ENCODE assay signal across 14 mouse cellular contexts in genomic region chr5:120512911-120513555, GRCm38 (mm10). TPM values are rescaled to one million over a fixed set of nuclear protein-coding genes. Genes with fewer than 3 reads are reported as not detected.
DNase-seq lines count a peak whose midpoint lies in the region; ATAC-seq and TF ChIP-seq lines count a peak whose summit lies in the region.
"Had no signal": no experiment of that assay in that cellular context is flagged by ENCODE, and none has a peak within 500 bp of the region (broad histone marks: within the 10 kb centered on the region; RNA-seq: fewer than 3 reads in every experiment).

No protein-coding gene starts in this region.

- WGBS in midbrain, embryonic 12.5 days = 34% methylated on average over 15 of the region's 15 CpGs
- 37% methylated on average over 15 of the region's 15 CpGs for WGBS in midbrain, postnatal 0 days
- 81% methylated on average over 15 of the region's 15 CpGs for WGBS in macrophage (ENCODE audit: missing documents)

- peak; percentile 62 for ATAC-seq in midbrain, embryonic 12.5 days (ENCODE audit: low FRiP score, low read depth)
- no peak for ATAC-seq in midbrain, postnatal 0 days (ENCODE audit: low FRiP score)
- ATAC-seq: forebrain, embryonic 15.5 days had no signal

- H3K79me2 ChIP-seq in macrophage (ENCODE audit: inconsistent target) = peaks cover 66% of the 10 kb centered on the region

- H3K9ac ChIP-seq in midbrain, embryonic 12.5 days (replicated peaks) = no peak overlapping the region
- H3K9ac ChIP-seq in midbrain, postnatal 0 days (replicated peaks; ENCODE audit: low read length, poor library complexity, severe bottlenecking) = no peak overlapping the region
- H3K9ac ChIP-seq: forebrain, embryonic 15.5 days had no signal

- no peak overlapping the region for H3K4me3 ChIP-seq in midbrain, embryonic 12.5 days
- H3K4me3 ChIP-seq in midbrain, postnatal 0 days (ENCODE audit: low read depth, low read length) = no peak overlapping the region
- no peak overlapping the region for H3K4me3 ChIP-seq in macrophage (ENCODE audit: inconsistent target)
- H3K4me3 ChIP-seq: forebrain, embryonic 15.5 days had no signal

- DNase-seq in embryo, embryonic 11 days = peak; percentile 32
- no peak for DNase-seq in embryo, embryonic 10.5 days (ENCODE audit: low spot score)
- no peak for DNase-seq in midbrain, postnatal 0 days (ENCODE audit: low spot score)
- peak; percentile 42 for DNase-seq in kidney, postnatal 14 days
- no peak for DNase-seq in layer of hippocampus, postnatal 25 days (ENCODE audit: extremely low spot score in 1 of 2, low spot score in 1 of 2)
- no peak for DNase-seq in urinary bladder, adult 2 months (ENCODE audit: low spot score)
- DNase-seq: retina, postnatal 1 day had no signal

- TF ChIP-seq CTCF in midbrain, postnatal 0 days (IDR thresholded peaks at IDR 0.05) = no peak

- H3K4me1 ChIP-seq in midbrain, embryonic 12.5 days = peaks cover 15% of the 10 kb centered on the region
- H3K4me1 ChIP-seq in midbrain, postnatal 0 days (ENCODE audit: insufficient read depth, low read length) = no peaks in the 10 kb centered on the region

- no peaks in the 10 kb centered on the region for H3K9me3 ChIP-seq in midbrain, embryonic 12.5 days
- H3K9me3 ChIP-seq in midbrain, postnatal 0 days (ENCODE audit: low read length) = no peaks in the 10 kb centered on the region
- H3K9me3 ChIP-seq: forebrain, embryonic 15.5 days had no signal

- H3K36me3 ChIP-seq in midbrain, embryonic 12.5 days = no peaks in the 10 kb centered on the region
- no peaks in the 10 kb centered on the region for H3K36me3 ChIP-seq in midbrain, postnatal 0 days (ENCODE audit: insufficient read depth, low read length)
- H3K36me3 ChIP-seq in macrophage (ENCODE audit: inconsistent target) = no peaks in the 10 kb centered on the region; the same call in 1 of the 2 replicates
- H3K36me3 ChIP-seq: forebrain, embryonic 15.5 days had no signal

- no peak overlapping the region for H3K4me2 ChIP-seq in midbrain, embryonic 12.5 days (replicated peaks)
- no peak overlapping the region for H3K4me2 ChIP-seq in midbrain, postnatal 0 days (ENCODE audit: low read depth, low read length, poor library complexity, severe bottlenecking)
- H3K4me2 ChIP-seq: forebrain, embryonic 15.5 days had no signal

- peaks cover 15% of the 10 kb centered on the region for H3K27me3 ChIP-seq in midbrain, embryonic 12.5 days
- peaks cover 5% of the 10 kb centered on the region; the same call in 1 of the 2 replicates for H3K27me3 ChIP-seq in midbrain, postnatal 0 days (ENCODE audit: insufficient read depth, low read length)
- H3K27me3 ChIP-seq: forebrain, embryonic 15.5 days; Patski had no signal

- H3K27ac ChIP-seq in midbrain, embryonic 12.5 days (replicated peaks) = no peak overlapping the region
- no peak overlapping the region for H3K27ac ChIP-seq in midbrain, postnatal 0 days (ENCODE audit: low read depth, low read length)
- peak overlapping the region; percentile 89; the same call in 1 of the 2 replicates for H3K27ac ChIP-seq in macrophage
- H3K27ac ChIP-seq: forebrain, embryonic 15.5 days had no signal

RNA-seq across cellular contexts. Expression of gene Slc8b1, which starts 2.1 kb away (rescaled TPM):
- 3.1 TPM in 2 replicates for polyA plus RNA-seq in midbrain, embryonic 12.5 days (2016; fragmentation: Nextera tagmentation; extraction: Ambion mirVana)
- total RNA-seq in midbrain, postnatal 0 days (2014; rRNA removed) = 1.9 and 2.1 TPM in 2 replicates
- 2.5 and 2.7 TPM in 2 replicates for polyA plus RNA-seq in midbrain, postnatal 0 days (2015; fragmentation: Nextera tagmentation; extraction: Ambion mirVana)
- total RNA-seq in macrophage (2018; cell fraction: chromatin; rRNA removed) = 100 to 1,000 TPM in 25 of 26 experiments, 10 to 100 TPM in 1; 86.6 to 485 (median 263) TPM
- 10 to 100 TPM; 34.2 to 96.4 (median 63.3) TPM for total RNA-seq in macrophage (2018; cell fraction: cytosol; rRNA removed)
- total RNA-seq in macrophage (2018; cell fraction: nucleus; rRNA removed) = 100 to 1,000 TPM in 25 of 26 experiments, 10 to 100 TPM in 1; 99.8 to 297 (median 210) TPM
- 25.5 to 66.8 TPM (median 27.4 TPM) in 3 replicates for polyA plus RNA-seq in macrophage (2018)
- total RNA-seq in layer of hippocampus, postnatal 25 days (2021) = 10 to 100 TPM in 1 of 2 experiments, 1 to 10 TPM in 1; 6.5 to 14.3 TPM
- polyA plus RNA-seq in urinary bladder, adult 2 months (2012; rRNA removed) = 28.8 and 30.9 TPM in 2 replicates

RNA-seq across cellular contexts. Expression of gene Plbd2, which starts 9.6 kb away (rescaled TPM):
- 31.5 and 36.2 TPM in 2 replicates for polyA plus RNA-seq in midbrain, embryonic 12.5 days (2016; fragmentation: Nextera tagmentation; extraction: Ambion mirVana)
- total RNA-seq in midbrain, postnatal 0 days (2014; rRNA removed) = 26.7 and 27.9 TPM in 2 replicates
- 49.9 and 52.9 TPM in 2 replicates for polyA plus RNA-seq in midbrain, postnatal 0 days (2015; fragmentation: Nextera tagmentation; extraction: Ambion mirVana)
- total RNA-seq in macrophage (2018; cell fraction: chromatin; rRNA removed) = 100 to 1,000 TPM in 6 of 26 experiments, 10 to 100 TPM in 20; 30.9 to 203 (median 69.0) TPM
- total RNA-seq in macrophage (2018; cell fraction: cytosol; rRNA removed) = 100 to 1,000 TPM in 14 of 26 experiments, 10 to 100 TPM in 12; 63.3 to 169 (median 102) TPM
- total RNA-seq in macrophage (2018; cell fraction: nucleus; rRNA removed) = 100 to 1,000 TPM in 18 of 26 experiments, 10 to 100 TPM in 8; 67.5 to 184 (median 120) TPM
- polyA plus RNA-seq in macrophage (2018) = 95.1 to 104 TPM (median 96.6 TPM) in 3 replicates
- 10 to 100 TPM; 61.5 to 70.3 TPM for total RNA-seq in layer of hippocampus, postnatal 25 days (2021)
- polyA plus RNA-seq in urinary bladder, adult 2 months (2012; rRNA removed) = 29.2 and 38.3 TPM in 2 replicates

RNA-seq across cellular contexts. Expression of gene Sds, which starts 36.7 kb away (rescaled TPM):
- polyA plus RNA-seq in midbrain, embryonic 12.5 days (2016; fragmentation: Nextera tagmentation; extraction: Ambion mirVana) = not detected in 2 replicates
- not detected in 2 replicates for total RNA-seq in midbrain, postnatal 0 days (2014; rRNA removed)
- 0.17 and 0.23 TPM in 2 replicates for polyA plus RNA-seq in midbrain, postnatal 0 days (2015; fragmentation: Nextera tagmentation; extraction: Ambion mirVana)
- total RNA-seq in macrophage (2018; cell fraction: chromatin; rRNA removed) = not detected
- not detected for total RNA-seq in macrophage (2018; cell fraction: cytosol; rRNA removed)
- not detected for total RNA-seq in macrophage (2018; cell fraction: nucleus; rRNA removed)
- polyA plus RNA-seq in macrophage (2018) = not detected in 3 replicates
- total RNA-seq in layer of hippocampus, postnatal 25 days (2021) = under 1 TPM in 1 of 2 experiments, not detected in 1; 0.22 TPM
- polyA plus RNA-seq in urinary bladder, adult 2 months (2012; rRNA removed) = not detected in 2 replicates
- total RNA-seq: common myeloid progenitor, adult 5-6 weeks had no signal
- polyA plus RNA-seq: forebrain, embryonic 15.5 days; intestine, embryonic 14.5 days; lung, embryonic 16.5 days had no signal

RNA-seq across cellular contexts. Expression of gene Sdsl, which starts 40.4 kb away (rescaled TPM):
- 6.4 and 7.5 TPM in 2 replicates for polyA plus RNA-seq in midbrain, embryonic 12.5 days (2016; fragmentation: Nextera tagmentation; extraction: Ambion mirVana)
- 3.4 and 4.4 TPM in 2 replicates for total RNA-seq in midbrain, postnatal 0 days (2014; rRNA removed)
- 5.8 and 6.0 TPM in 2 replicates for polyA plus RNA-seq in midbrain, postnatal 0 days (2015; fragmentation: Nextera tagmentation; extraction: Ambion mirVana)
- total RNA-seq in macrophage (2018; cell fraction: chromatin; rRNA removed) = not detected
- under 1 TPM in 1 of 26 experiments, not detected in 25; 0.18 TPM for total RNA-seq in macrophage (2018; cell fraction: cytosol; rRNA removed)
- not detected for total RNA-seq in macrophage (2018; cell fraction: nucleus; rRNA removed)
- not detected in 3 replicates for polyA plus RNA-seq in macrophage (2018)
- 1 to 10 TPM; 7.1 to 9.1 TPM for total RNA-seq in layer of hippocampus, postnatal 25 days (2021)
- 7.4 and 8.4 TPM in 2 replicates for polyA plus RNA-seq in urinary bladder, adult 2 months (2012; rRNA removed)

Comparison
In these comparisons a context has a peak if more than half of its experiments do, and no peak if none do; other contexts are left out.
1. DNase-seq: peak in embryo, embryonic 11 days (single experiment) and kidney, postnatal 14 days (single experiment); none in embryo, embryonic 10.5 days (single experiment), midbrain, postnatal 0 days (single experiment), layer of hippocampus, postnatal 25 days (0 of 2) and urinary bladder, adult 2 months (single experiment).